Mouse (Mus musculus) hindbrain, postnatal 0 days (tissue): ENCODE data around the gene Sfxn1. TPM values are rescaled to one million over a fixed set of nuclear protein-coding genes. Genes with fewer than 3 reads are reported as not detected.
A peak's percentile ranks its signal among the peaks of the same experiment; 100 is the strongest.

ENCODE experiments used
- ATAC-seq: fragments of 200-750 bp; cut with Nextera tagmentation; 2 replicates; pipeline ENCODE4 v1.8.0; 2017; ENCODE audit warnings: mild to moderate bottlenecking, moderate TSS enrichment, moderate library complexity
- DNase-seq: peaks from one replicate; pipeline ENCODE4 v3.0.0-alpha.2; 2015; ENCODE audit warnings: low spot score
- H3K27ac ChIP-seq: fragments of 300-500 bp; sonication (generic); 2 replicates; pipeline ENCODE4 v1.5.1; 2014; ENCODE audit warnings: mild to moderate bottlenecking
- H3K27me3 ChIP-seq: fragments of 300-500 bp; sonication (generic); 2 replicates; pipeline ENCODE4 v1.6.1; 2014; ENCODE audit warnings: low read length, mixed read lengths; ENCODE audit not compliant: insufficient read depth
- H3K36me3 ChIP-seq: fragments of 300-500 bp; sonication (generic); 2 replicates; pipeline ENCODE4 v1.6.1; 2014; ENCODE audit warnings: low read length, mixed read lengths; ENCODE audit not compliant: insufficient read depth
- H3K4me1 ChIP-seq: fragments of 300-500 bp; sonication (generic); 2 replicates; pipeline ENCODE4 v1.6.1; 2014; ENCODE audit warnings: antibody characterized with exemption, low read length, mixed read lengths; ENCODE audit not compliant: insufficient read depth
- H3K4me2 ChIP-seq: fragments of 300-500 bp; sonication (generic); 2 replicates; pipeline ENCODE4 v1.6.1; 2014; ENCODE audit warnings: low read depth, mild to moderate bottlenecking, low read length, moderate library complexity, mixed read lengths
- H3K4me3 ChIP-seq: fragments of 300-500 bp; sonication (generic); 2 replicates; pipeline ENCODE4 v1.5.1; 2014; ENCODE audit warnings: low read length
- H3K9ac ChIP-seq: fragments of 300-500 bp; sonication (generic); replicated peaks from 2 replicates; pipeline ENCODE4 v1.6.1; 2014; ENCODE audit warnings: mild to moderate bottlenecking, low read length, moderate library complexity, mixed read lengths
- H3K9me3 ChIP-seq: fragments of 300-500 bp; sonication (generic); 2 replicates; pipeline ENCODE4 v1.6.1; 2016; ENCODE audit warnings: low read length, mixed read lengths
- CTCF ChIP-seq: IDR thresholded peaks from 2 replicates; pipeline ENCODE4 v1.5.1; 2016; ENCODE audit warnings: antibody characterized with exemption, control low read depth, low read depth
- WGBS: fragments of 180-500 bp; shearing (Covaris S2); extraction: QIAGEN DNeasy Blood & Tissue Kit; methylation state at CpG from one replicate; pipeline ENCODE4 v1.1.7; 2014; 5-methylcytosine and 5-hydroxymethylcytosine counted together
- polyA plus RNA-seq: library from polyadenylated mRNA; unstranded; fragments of >200 nt; fragmentation: Nextera tagmentation; extraction: Ambion mirVana; gene quantifications from 2 replicates; pipeline ENCODE4 v1.2.1, GENCODE M21; 2015
- total RNA-seq: library from RNA; depleted of rRNA; stranded (reverse); fragments of >200 nt; gene quantifications from 2 replicates; pipeline ENCODE4 v1.2.3, GENCODE M21; 2014; rRNA removed

Gene Sfxn1
- total and polyA plus RNA-seq, 2 experiments from 2014 or later: 73.7 to 102 TPM

GRCm38 (mm10) chr13:54152421-54152820, 80.8 kb downstream of the Sfxn1 start:
- DNase-seq (no peak), ATAC-seq (no peak)
- H3K4me2 ChIP-seq: no peak overlapping the region
- H3K4me1 ChIP-seq: no peaks in the 10 kb centered on the region
- 76% methylated on average over 1 of the region's 1 CpGs for WGBS
- no peak overlapping the region for H3K4me3 ChIP-seq
- H3K9ac ChIP-seq: no peak overlapping the region
- no peak overlapping the region for H3K27ac ChIP-seq
- no peaks in the 10 kb centered on the region for H3K9me3 ChIP-seq
- H3K36me3 ChIP-seq: no peaks in the 10 kb centered on the region
- TF ChIP-seq CTCF: peak; percentile 31; the same call in 1 of the 2 replicates
- H3K27me3 ChIP-seq: no peaks in the 10 kb centered on the region

- ATAC-seq: no peak
- H3K4me2 ChIP-seq: no peak overlapping the region
- H3K27me3 ChIP-seq: no peaks in the 10 kb centered on the region
- no peak for TF ChIP-seq CTCF
- 52% methylated on average over 7 of the region's 7 CpGs for WGBS
- no peak overlapping the region for H3K27ac ChIP-seq
- no peak overlapping the region for H3K9ac ChIP-seq
- DNase-seq: peak; percentile 47
- H3K4me1 ChIP-seq: no peaks in the 10 kb centered on the region
- no peaks in the 10 kb centered on the region for H3K36me3 ChIP-seq
- no peaks in the 10 kb centered on the region for H3K9me3 ChIP-seq
- H3K4me3 ChIP-seq: no peak overlapping the region
Observed at GRCm38 (mm10) chr13:54152911-54153310, 81.2 kb downstream of the Sfxn1 start.

GRCm38 (mm10) chr13:54153672-54154218, 82.1 kb downstream of the Sfxn1 start:
- Histone ChIP-seq H3K27me3 (no peaks in the 10 kb centered on the region), H3K9me3 (no peaks in the 10 kb centered on the region), H3K9ac (no peak overlapping the region), H3K36me3 (no peaks in the 10 kb centered on the region), H3K4me1 (no peaks in the 10 kb centered on the region), H3K4me2 (no peak overlapping the region), H3K4me3 (no peak overlapping the region), H3K27ac (no peak overlapping the region)
- TF ChIP-seq CTCF: no peak
- ATAC-seq (no peak), DNase-seq (no peak)
- WGBS: 34% methylated on average over 9 of the region's 9 CpGs

- Histone ChIP-seq H3K4me2 (no peak overlapping the region), H3K4me1 (no peaks in the 10 kb centered on the region; the same call in 1 of the 2 replicates), H3K9me3 (no peaks in the 10 kb centered on the region), H3K9ac (no peak overlapping the region), H3K36me3 (no peaks in the 10 kb centered on the region), H3K27ac (no peak overlapping the region), H3K4me3 (no peak overlapping the region), H3K27me3 (no peaks in the 10 kb centered on the region)
- 80% methylated on average over 2 of the region's 2 CpGs for WGBS
- ATAC-seq (no peak), DNase-seq (no peak)
- no peak for TF ChIP-seq CTCF
Observed at GRCm38 (mm10) chr13:54155822-54156221, 84.2 kb downstream of the Sfxn1 start.

Other genes with a start within 250 kb of the Sfxn1 start
- gene Drd1, start 16.2 kb upstream of the Sfxn1 start, total RNA-seq: 1.2 and 2.1 TPM in 2 replicates
- gene Drd1, start 16.2 kb upstream of the Sfxn1 start, polyA plus RNA-seq: 1.2 TPM in 2 replicates
- gene Hrh2, start 120.3 kb downstream of the Sfxn1 start, total RNA-seq: 1.8 and 2.9 TPM in 2 replicates
- gene Hrh2, start 120.3 kb downstream of the Sfxn1 start, polyA plus RNA-seq: 0.78 and 0.98 TPM in 2 replicates